Mouse (Mus musculus) retina, adult 2 months (tissue): Measurements from ENCODE around the gene Dusp23.

ENCODE experiments used
- DNase-seq: peaks from one replicate; pipeline ENCODE4 v3.0.0-alpha.2; 2012; ENCODE audit warnings: low read depth, low spot score

The Dusp23 gene

DNA sequence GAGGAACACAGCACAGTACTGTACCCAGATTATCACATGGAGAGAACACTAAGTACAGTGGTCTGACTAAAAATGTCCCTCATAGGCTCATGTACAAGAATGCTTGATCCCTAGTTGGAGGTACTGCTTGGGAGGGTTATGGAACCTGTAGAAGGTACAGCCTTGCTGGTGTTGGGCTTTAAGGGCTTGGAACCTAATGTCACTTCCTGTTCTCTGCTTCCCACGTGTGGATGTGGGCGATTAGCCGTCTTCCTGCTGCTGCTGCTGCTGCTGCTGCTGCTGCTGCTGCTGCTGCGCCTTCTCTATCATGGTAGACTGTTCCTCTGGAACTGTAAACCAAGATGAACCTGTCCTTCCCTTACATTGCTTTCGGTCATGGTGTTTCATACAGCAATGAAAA lies 9.2 kb downstream of the Dusp23 start:
- no peak for DNase-seq

DNA sequence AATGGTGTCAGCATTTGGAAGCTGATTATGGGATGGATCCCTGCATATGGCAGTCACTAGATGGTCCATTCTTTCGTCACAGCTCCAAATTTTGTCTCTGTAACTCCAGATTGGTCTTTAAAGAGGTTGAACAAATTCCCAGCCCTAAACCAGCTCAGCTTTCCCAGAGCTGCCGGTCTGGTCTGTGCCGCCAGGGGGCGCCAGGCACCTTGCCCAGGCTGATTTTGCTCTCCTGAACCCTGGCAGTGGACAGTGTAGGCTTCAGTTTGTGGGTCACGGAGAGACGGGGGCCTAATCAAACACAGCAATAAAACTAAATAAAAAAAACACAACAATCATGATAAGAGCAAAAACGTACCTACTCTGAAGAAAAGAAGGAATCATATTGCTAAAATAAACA lies 13.5 kb downstream of the Dusp23 start:
- no peak for DNase-seq

DNA sequence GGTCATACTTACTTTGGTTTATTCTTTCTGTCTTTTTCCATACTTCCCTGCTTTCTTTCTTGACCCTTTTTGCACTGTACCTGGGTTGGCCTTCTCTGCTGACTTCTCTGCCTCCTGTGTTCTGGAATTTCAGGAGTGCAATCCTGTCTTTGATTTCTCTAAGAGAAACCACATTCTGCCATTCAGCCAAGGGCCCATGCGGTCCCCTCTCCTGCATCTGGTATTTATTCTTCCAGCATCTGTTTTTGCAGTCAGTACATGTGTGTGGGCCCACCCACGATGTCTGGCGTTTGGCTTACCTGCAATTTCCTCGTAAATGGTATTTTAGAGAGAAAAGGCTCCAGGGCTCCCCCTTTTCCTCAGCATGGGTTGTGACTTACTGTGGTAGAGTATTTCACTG lies 14.6 kb downstream of the Dusp23 start:
- no peak for DNase-seq

DNA sequence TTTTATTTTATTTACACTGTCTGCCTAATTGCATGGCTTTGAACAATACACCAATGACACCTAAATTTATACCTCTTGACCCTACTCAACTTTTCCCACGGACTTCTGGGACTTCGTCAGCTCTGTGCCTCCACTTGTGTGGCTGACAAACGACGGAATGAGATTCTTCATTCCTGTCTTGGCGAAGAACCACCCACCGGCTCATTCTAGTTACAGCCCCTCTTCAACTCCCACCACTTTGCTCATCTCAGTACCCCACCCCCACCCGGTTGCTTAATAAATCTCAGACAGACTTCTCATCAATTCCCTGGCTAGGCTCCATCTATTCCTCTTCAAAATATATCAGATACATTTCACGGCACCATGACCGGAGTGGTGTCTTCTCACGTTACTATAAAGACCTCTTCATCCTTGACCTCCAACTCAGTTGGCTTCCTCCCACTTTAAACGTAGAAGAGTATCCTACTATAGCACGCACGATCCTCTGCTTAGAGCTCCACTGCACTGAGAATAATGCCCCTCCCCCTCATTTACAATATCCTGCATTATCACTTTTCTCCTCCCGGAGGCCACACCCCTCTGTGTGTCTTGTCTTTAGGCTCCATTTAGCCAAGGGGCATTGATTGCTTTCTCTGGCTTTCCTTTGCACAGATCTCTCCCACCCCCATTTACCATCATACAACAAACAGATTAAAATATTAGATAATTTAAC lies 15.2 kb downstream of the Dusp23 start:
- no peak for DNase-seq

DNA sequence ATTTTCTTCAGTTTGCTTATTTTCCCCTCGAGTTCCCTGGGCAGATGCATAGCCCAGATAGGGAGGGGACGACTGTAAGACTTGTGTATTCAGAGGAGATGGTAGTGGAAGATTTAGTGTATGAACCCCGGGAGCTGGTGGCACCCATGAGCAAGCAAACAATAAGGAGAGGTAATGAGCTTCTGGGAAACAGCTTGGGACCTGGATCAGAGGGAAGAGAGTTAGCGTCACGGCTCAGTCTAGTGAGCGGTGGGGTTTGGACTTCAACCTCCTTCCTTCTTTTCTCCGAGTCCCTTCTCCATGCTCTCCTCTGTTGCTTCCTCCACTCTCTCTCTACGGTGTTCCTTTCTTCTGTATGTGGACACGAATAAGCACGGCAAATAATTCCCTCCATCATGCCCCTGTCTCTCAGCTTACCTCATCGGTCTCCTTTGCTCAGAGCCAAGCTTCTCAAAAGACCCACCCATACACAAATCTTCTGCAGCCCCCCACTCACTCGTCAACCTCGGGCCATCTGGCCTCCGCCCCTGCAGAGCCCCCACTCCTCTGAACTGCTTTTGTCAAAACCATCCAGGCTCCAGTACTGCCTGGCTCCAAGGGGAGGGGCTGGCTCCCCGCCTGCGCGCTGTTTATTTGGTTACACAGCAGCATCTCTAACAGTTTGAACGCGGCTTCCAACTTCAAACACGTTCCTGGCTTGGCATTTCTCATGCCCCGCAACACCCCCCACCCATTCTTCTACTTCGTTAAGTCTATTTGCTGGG lies 16.0 kb downstream of the Dusp23 start:
- DNase-seq = no peak

DNA sequence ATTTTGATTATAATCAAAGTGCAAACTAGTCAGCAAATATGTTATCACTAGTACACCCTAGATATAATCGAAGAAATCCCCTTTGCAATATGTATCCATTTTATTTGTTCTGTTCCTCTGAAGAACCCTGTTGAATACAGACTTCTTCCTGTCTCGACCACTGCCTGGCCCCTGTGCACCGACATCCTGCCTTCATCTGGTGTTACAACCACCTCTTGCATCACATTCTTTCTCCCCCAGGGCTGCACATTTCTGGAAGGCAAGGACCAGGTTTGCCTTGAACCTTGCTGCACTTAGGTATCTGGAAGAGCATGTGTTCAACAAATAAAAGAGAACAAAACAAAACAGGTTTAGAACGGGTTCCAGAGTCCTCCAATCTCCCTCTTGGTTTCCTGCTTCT lies 17.4 kb downstream of the Dusp23 start:
- DNase-seq = no peak

DNA sequence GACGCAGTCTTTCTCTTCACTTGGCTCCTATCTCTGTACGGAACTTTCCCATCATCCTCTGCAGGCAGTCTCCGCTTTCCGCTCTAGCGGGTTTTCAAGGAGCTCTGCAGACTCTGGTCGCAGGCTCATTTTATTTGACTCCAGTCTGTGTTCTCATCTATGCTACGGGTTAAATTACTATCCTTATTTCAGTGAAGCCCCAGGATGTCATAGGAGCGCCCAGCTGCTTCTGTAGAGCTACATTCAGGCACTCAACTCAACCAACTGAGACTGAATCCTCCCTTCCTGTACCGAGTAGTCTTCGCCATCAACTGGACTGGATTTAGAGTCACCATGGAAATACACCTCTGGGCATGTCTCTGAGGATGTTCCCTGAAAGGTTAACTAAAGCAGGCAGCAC lies 18.1 kb downstream of the Dusp23 start:
- DNase-seq = no peak

DNA sequence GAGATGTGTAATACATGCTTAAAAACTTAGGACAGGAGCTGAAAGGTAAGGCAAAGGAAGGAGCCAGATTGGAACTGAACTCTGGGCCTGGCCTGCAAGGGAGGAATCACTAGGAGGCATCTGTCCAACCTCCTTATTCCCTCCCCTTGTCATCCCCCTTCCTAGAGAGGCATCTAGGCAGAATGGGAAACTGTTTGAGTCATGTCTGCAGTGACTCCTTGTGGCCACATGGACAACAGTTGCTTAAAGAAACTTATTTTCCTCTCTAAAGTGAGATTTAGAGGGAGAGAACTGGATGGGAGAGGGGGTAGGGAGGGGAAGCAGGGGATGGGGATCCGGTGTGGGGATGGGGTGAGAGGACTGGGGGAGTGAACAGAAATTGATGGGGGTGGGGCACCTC lies 20.0 kb downstream of the Dusp23 start:
- no peak for DNase-seq

DNA sequence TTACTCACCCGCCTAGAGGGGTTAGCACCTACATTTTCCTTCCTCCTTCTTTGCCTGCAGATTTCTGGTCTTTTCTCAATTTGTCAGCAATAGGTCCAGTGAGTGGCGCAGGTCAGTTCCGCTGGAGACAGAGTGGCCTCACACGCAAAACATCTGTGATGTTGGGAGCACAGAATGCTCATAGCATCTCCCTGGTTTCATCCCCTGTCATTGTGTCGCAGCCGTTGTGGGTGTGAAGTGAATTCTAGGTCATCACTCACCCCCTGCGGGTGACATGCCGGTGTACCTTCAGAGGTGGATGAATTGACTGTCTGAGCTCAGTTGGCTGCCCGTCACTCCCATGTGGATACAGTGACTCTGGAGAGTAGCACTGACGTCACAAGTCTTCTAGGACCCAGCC lies 21.5 kb downstream of the Dusp23 start:
- no peak for DNase-seq

DNA sequence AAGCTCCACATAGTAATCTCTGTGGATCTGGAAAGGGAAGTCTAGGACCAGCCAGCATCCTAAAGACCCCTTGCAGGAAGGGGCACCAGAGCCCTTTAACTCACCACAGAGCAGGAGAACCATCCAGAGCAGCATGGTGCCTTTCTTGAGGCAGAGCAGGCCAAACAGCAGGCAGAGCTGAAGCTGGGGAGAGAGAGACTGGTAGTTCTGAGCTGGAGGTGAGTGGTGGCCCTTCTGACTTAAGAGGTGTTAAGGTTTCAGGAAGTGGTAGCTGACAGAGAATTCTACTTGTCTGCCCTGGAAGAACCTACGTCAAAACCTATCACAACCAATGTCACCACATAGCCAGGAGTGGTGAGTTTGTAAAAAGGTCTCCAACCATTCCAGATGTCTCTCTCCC lies 30.4 kb downstream of the Dusp23 start, which contains the start of gene Fcrl6:
Gene Fcrl6, minus strand, starts transcription at position 226 of the 400 bp plus-strand sequence.
- DNase-seq = no peak

DNA sequence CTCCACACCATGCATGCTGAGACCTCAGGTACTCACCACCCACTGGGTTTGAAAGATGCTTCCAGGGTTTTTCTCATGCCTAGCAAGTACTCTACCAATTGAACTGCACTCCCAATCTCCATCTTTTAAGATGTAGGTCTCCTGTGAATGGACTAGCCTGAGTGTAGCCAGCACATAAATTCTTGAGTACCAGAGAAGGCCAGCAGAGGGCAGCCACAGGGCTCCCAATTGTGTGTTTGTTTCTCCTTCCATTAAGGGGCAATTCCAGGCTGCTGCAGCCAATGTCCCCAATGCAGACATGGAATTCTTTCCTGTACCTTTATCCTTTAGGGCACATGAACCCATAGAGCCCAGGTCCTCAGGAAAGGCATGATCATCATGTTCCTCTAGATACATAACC lies 38.3 kb downstream of the Dusp23 start:
- no peak for DNase-seq

DNA sequence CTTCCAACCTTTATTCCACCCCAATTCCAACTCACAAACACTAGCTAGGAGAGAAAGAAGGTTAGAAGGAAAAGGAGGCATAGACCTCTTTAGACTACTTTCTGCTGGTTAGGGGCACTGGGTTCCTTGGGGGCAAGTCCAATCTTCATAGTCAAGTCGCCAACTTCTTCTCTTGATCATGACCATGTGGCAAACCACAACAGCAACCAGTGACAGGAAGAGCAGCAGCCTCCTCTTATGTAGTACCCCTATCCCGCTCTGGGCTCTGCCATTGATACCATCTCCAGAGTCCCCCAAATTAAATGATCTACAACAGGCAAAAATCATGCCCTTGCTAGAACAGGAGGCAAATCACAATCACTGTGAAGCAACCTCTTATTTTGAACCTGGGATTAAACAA lies 38.8 kb downstream of the Dusp23 start:
- no peak for DNase-seq

DNA sequence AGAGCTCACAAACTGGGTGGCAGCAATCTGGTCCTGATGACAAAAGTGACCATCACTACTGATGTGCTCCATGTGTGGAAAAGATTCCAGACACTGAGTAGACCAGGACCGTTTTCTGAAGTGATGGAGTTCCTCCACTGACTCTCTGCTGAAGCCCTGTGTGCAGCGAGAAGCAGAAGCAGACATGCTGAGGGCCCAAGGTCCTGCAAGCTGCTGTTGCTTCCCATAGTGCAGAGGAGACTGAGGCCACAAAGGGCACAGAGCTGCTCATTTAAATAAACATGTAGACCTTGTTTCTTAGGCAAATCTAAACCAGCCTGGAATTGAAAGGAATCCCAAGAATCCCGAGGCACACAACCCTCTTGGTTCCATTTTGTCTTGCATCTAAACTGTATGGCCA lies 39.4 kb downstream of the Dusp23 start:
- DNase-seq = no peak

DNA sequence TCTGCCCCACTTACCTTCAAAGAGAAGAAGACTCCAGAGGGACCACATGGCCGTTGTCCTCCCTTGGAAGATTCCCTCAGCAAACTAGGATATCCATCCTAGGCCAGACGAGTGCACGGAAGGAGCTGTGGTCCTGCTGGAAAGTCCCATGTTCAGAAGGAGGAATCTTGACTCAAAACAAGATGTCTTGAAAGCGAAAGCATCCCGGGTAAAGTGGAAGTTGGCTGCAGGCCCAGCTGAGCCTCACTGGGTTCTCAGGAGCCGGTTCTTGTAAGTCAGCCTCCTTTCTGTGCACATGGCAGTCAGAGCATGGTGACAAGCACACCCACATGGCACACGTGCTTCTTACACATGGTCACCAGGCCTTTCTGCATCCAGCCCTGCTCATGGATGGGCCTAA lies 42.4 kb downstream of the Dusp23 start, which contains the start of gene Slamf8:
Gene Slamf8, minus strand, starts transcription at position 184 of the 400 bp plus-strand sequence.
- no peak for DNase-seq

DNA sequence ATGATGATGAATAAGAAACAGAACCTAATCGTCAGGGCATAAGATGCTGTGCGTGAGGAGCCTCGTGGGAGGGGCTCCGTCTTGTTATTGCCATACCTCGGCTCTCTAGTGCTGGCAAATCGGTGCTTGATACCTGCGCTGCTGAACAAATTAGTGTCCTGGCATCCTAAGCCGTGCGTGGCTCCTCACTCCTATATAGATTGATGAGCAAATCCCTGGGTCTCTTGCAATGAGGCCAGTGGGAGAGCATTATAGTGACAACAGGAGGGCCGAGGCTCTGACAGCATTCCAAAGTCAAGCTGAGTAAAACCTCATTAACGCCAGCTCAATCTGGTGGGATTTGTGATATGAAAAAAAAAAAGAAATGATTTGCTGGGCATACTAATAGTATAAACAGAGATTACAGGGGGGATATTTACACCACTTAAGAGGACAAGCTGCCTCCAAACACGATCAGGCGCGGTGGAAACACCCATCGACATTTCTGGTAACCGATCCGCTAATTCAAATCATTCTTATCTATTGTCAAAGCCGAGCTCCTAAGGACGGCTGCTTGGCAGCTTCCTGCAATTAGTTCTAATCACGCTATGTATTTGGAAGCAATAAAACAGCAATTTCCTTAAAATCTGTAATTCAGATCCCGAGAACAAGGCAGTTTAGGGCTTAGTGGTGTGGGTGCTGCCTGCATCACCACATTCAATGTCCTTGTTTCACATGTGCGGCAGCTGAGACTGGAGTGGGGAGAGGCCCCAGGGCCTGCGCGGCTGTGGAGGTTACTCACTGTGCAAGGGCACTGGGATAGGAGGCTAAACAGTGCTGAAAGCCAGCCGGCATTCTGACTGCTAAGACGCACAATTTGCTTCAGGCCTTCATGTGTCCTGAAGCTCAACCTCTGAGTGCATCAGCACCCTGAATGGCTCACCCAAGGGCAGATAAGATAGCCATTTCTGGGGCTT lies 46.9 kb downstream of the Dusp23 start:
- no peak for DNase-seq

DNA sequence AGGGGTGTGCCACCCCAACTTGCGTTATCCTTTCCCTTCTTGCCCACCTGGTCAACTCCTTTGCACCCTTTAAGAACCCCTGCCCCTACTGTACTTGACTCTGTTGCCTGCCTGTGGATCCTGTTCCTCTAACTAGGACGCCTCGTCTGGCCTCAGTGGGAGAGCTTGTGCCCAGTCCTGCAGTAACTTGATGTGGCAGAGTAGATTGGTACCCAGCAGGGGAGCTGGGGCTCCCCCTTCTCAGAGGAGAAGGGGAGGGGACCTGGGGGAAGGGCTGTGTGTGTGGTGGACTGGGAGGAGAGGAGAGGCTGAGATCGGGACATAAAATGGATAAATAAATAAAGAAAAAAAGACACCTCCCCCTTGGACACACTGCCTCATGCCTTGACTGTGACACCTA lies 47.7 kb downstream of the Dusp23 start:
- no peak for DNase-seq

DNA sequence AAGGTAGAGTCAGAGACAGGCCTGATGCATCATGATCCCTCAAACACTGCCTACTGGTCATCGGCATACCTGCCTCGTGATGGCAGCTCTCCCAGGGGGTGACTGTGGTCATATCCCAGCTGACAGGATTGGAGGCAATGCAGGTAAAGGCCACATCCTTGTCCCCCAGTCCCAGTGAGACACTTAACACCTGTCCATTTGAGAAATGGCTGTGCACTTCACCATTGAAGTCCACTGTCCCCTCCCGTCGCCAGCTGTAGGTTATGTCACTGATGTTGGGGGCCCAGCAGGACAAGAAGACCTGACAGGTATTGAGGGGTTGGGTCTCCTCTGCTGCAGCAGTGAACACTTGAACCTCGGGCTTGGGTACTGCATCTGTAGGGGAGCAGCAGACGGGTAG lies 48.5 kb downstream of the Dusp23 start:
- no peak for DNase-seq

DNA sequence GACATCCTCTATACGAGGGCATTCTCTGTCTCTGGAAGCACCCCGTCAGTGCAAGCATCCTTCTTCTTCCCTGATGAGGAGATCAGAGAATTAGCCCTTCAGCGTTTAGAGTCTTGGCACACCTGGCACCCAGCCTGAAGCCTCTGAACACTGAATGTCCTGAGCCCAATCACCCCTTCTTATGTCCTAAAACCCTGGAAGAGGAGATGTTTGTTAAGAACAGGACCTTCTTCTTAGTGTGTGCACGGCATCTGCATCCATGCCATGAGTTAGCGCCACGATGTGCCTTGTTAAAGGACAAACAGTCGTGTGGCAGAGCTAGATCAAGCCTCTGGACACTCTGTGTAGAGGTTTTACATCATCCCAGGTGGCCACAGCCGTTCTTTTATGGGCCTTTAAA lies 50.3 kb downstream of the Dusp23 start:
- no peak for DNase-seq
